Mouse (Mus musculus): ENCODE results near the gene Rasl11a. TPM values are rescaled to one million over a fixed set of nuclear protein-coding genes. Genes with fewer than 3 reads are reported as not detected.
A peak's percentile ranks its signal among the peaks of the same experiment; 100 is the strongest.
"Not testable (repeated sequence)": the region's sequence is repeated elsewhere in the genome, so short reads cannot be mapped to it uniquely, and the experiment has no call there.

The Rasl11a gene
- polyA plus RNA-seq, 1 experiment from 2014 or later = 22.6 TPM

GRCm38 (mm10) chr5:146872981-146873631, 28.2 kb downstream of the Rasl11a start:
- H3K27ac ChIP-seq (replicated peaks) = no peak overlapping the region
- no peak for ATAC-seq (ENCODE audit: low FRiP score, low read depth)

DNA sequence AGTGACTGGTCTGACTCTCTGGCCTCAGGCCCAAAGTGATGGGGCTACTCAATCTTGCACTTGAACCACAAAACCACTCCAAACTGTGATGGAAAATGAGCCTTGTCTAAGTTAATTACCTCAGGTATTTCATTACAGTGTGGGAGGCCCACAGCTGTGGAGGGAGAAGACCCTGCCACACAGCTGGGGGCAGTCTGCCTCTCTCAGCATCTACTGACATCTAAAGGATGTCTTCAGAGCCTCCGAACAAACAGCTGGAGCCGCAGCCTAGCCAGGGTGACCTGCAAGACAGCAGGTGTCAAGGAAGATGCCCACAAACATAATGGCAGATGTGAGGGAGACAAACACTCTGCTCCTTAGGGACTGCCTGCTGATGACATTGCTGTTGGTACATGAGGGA, 31.2 kb downstream of the Rasl11a start:
- H3K36me3 ChIP-seq = no peaks in the 10 kb centered on the region
- H3K9ac ChIP-seq (replicated peaks) = no peak overlapping the region
- no peak overlapping the region for H3K4me2 ChIP-seq (replicated peaks)
- H3K9me3 ChIP-seq = no peaks in the 10 kb centered on the region
- no peak for ATAC-seq (ENCODE audit: low FRiP score, low read depth)
- no peak overlapping the region for H3K27ac ChIP-seq (replicated peaks)
- H3K4me3 ChIP-seq = no peak overlapping the region
- WGBS = 75% methylated on average over 2 of the region's 2 CpGs
- no peaks in the 10 kb centered on the region for H3K4me1 ChIP-seq
- H3K27me3 ChIP-seq = no peaks in the 10 kb centered on the region

More at GRCm38 (mm10) chr5:146872981-146873631, 28.2 kb downstream of the Rasl11a start:
- WGBS = 92% methylated on average over 5 of the region's 5 CpGs
- H3K36me3 ChIP-seq = no peaks in the 10 kb centered on the region
- no peak overlapping the region for H3K9ac ChIP-seq (replicated peaks)
- H3K4me2 ChIP-seq (replicated peaks) = no peak overlapping the region
- no peaks in the 10 kb centered on the region; the same call in 1 of the 2 replicates for H3K27me3 ChIP-seq
- no peaks in the 10 kb centered on the region for H3K9me3 ChIP-seq
- H3K4me3 ChIP-seq = no peak overlapping the region
- H3K4me1 ChIP-seq = no peaks in the 10 kb centered on the region

DNA sequence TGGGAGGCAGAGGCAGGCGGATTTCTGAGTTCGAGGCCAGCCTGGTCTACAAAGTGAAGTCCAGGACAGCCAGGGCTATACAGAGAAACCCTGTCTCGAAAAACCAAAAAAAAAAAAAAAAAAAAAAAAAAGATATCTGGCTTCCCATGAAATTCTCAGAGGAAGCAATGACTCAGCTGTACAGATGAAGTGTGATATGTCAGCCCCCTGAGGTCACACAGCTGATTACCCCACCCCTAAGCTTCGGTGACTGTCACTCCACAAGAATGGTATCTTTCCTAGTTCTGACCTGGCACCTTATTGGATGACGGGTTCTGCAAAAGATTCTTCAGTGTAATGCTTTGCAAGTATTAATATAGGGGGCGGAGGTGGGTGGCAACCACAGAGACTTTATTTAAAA, 33.0 kb downstream of the Rasl11a start:
- ATAC-seq (ENCODE audit: low FRiP score, low read depth) = not testable (repeated sequence)

GRCm38 (mm10) chr5:146882261-146882660, 37.4 kb downstream of the Rasl11a start:
- no peaks in the 10 kb centered on the region for H3K4me1 ChIP-seq
- WGBS = 89% methylated on average over 6 of the region's 6 CpGs
- no peaks in the 10 kb centered on the region for H3K27me3 ChIP-seq
- H3K4me2 ChIP-seq (replicated peaks) = no peak overlapping the region
- no peaks in the 10 kb centered on the region for H3K9me3 ChIP-seq
- no peak overlapping the region for H3K9ac ChIP-seq (replicated peaks)
- H3K27ac ChIP-seq (replicated peaks) = no peak overlapping the region
- ATAC-seq (ENCODE audit: low FRiP score, low read depth) = no peak
- H3K36me3 ChIP-seq = no peaks in the 10 kb centered on the region
- H3K4me3 ChIP-seq = no peak overlapping the region

More for the DNA sequence above, 33.0 kb downstream of the Rasl11a start:
- not testable (repeated sequence) for H3K27me3 ChIP-seq; H3K4me1 ChIP-seq; H3K9ac ChIP-seq (replicated peaks); H3K27ac ChIP-seq (replicated peaks); H3K4me2 ChIP-seq (replicated peaks); H3K9me3 ChIP-seq; H3K36me3 ChIP-seq; H3K4me3 ChIP-seq
- 84% methylated on average over 5 of the region's 6 CpGs for WGBS

- no peaks in the 10 kb centered on the region for H3K27me3 ChIP-seq
- ATAC-seq (ENCODE audit: low FRiP score, low read depth) = no peak
- no peak overlapping the region for H3K27ac ChIP-seq (replicated peaks)
- WGBS = 78% methylated on average over 7 of the region's 7 CpGs
- no peaks in the 10 kb centered on the region for H3K9me3 ChIP-seq
- H3K4me3 ChIP-seq = no peak overlapping the region
- no peaks in the 10 kb centered on the region for H3K4me1 ChIP-seq
- H3K9ac ChIP-seq (replicated peaks) = no peak overlapping the region
- no peak overlapping the region for H3K4me2 ChIP-seq (replicated peaks)
- no peaks in the 10 kb centered on the region for H3K36me3 ChIP-seq
Measured at GRCm38 (mm10) chr5:146883053-146883452, 38.2 kb downstream of the Rasl11a start.

DNA sequence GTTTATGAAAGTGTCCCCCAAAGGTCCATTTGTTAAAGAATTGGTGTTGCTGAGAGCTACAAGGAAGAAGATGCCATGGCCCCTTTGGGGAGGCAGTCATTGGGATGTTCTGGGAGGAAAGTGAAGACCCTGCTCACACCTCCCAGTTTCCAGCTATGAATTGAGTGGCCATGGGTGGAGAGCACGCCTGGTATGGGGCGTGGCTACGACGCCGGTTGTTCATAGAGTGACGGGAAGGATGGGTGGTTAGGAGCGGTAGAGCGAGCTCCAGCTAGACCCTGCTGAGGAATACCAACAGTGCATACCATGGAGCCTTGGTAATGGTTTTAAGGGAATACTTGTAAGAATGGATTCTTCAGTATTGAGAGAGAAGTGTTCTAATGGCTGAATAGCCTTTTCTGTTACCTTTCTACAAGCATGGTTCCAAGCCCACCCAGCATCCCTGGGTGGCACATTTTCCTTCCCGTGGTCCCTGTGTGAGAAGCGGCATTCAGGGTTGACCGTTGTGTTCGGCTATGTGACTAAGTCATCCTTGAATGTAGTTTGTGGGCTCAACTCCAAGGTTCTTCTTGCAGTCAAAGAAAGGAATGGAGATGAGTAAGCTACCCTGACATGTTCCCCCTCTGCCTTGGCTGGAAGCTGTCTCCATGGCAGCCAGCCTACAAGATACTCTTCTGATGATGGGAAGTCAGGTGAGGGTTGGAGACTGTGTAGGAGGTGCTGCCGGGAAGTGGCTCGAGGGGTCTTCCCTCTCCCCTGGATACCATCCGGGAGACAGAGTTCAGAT, 38.8 kb downstream of the Rasl11a start:
- Histone ChIP-seq H3K9ac (replicated peaks) (no peak overlapping the region), H3K27me3 (no peaks in the 10 kb centered on the region), H3K36me3 (no peaks in the 10 kb centered on the region), H3K9me3 (no peaks in the 10 kb centered on the region), H3K4me2 (replicated peaks) (no peak overlapping the region), H3K27ac (replicated peaks) (no peak overlapping the region), H3K4me3 (no peak overlapping the region), H3K4me1 (no peaks in the 10 kb centered on the region)
- no peak for ATAC-seq (ENCODE audit: low FRiP score, low read depth)
- 90% methylated on average over 15 of the region's 15 CpGs for WGBS

DNA sequence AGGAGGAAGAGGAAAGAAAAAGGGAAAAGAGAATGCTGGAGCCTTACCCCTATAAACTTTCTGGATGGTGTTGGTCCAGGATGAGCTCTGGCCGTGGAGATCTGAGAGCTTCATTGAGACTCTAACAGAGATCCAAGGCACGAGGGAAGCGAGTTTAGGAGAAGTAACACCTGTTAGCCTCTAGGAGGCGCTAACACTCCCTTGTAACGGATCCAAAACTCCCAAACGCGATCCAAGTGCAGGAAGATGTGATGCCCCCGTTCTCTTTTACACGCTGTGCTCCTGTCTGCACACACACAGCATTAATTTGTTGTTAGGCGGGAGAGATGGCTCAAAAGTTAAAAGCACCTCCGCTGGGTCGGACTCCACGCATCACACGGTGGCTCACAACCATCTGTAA, 46.3 kb downstream of the Rasl11a start:
- Histone ChIP-seq H3K27me3 (no peaks in the 10 kb centered on the region), H3K9me3 (no peaks in the 10 kb centered on the region), H3K4me1 (no peaks in the 10 kb centered on the region), H3K9ac (replicated peaks) (no peak overlapping the region), H3K4me3 (no peak overlapping the region), H3K4me2 (replicated peaks) (peak overlapping the region; percentile 39), H3K27ac (replicated peaks) (no peak overlapping the region), H3K36me3 (no peaks in the 10 kb centered on the region)
- 11% methylated on average over 14 of the region's 14 CpGs for WGBS
- ATAC-seq (ENCODE audit: low FRiP score, low read depth) = no peak

DNA sequence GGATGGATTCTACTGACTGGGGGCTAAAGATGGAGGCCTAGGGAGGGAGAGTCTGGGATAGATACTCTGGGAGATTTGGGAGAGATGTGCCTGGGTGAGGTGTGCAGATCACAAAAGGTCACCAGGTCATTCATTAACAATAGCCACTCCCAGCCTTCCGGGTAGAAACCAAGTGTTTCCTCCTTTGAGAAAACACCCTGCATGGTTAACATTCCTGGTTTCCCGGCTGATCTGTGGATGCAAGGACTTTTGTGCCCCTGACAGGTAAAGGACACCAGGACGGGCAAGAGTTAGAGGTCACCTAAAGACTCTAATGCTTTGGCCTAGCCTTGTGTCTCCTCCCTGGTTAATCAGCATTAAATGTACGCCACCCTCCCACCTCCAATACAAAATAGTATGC, 48.0 kb downstream of the Rasl11a start:
- H3K4me1 ChIP-seq = no peaks in the 10 kb centered on the region

DNA sequence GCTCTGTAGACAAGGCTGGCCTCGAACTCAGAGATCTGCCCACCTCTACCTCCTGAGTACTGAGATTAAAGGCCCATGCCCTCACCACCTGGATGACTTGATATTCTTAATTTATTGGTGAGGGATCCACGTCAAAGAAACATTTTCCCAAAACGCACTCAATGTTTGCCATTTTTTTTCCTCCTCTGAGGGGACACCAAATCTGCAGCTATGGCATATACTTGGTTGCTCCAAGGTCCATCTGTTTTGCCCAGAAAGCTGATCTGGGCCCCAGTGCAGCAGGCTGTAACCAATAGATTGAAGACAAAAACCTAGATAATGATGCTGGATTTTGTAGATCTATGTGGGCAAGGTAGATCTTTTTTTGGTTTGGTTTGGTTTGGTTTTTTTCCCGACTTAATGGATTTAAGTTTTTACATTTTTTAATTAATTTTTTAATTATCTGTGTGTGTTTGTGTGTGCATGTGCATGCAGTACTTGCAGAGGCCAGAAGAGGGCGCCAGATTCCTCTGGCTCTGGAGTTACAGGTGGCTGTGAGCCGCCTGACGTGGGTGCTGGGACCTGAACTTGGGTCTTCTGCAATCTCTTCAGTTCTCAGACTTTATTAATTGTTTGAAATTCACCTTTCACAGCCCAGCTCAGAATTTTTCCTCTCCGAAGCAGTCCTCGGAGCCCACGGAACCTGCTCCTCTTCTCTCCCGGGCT, 48.8 kb downstream of the Rasl11a start:
- WGBS = 85% methylated on average over 11 of the region's 11 CpGs
- no peak overlapping the region for H3K4me2 ChIP-seq (replicated peaks)
- no peak overlapping the region for H3K9ac ChIP-seq (replicated peaks)
- H3K4me1 ChIP-seq = no peaks in the 10 kb centered on the region
- no peak overlapping the region for H3K4me3 ChIP-seq
- no peak overlapping the region for H3K27ac ChIP-seq (replicated peaks)
- H3K27me3 ChIP-seq = no peaks in the 10 kb centered on the region
- no peaks in the 10 kb centered on the region for H3K9me3 ChIP-seq
- no peaks in the 10 kb centered on the region for H3K36me3 ChIP-seq
- no peak for ATAC-seq (ENCODE audit: low FRiP score, low read depth)

More for the DNA sequence above, 48.0 kb downstream of the Rasl11a start:
- Histone ChIP-seq H3K9me3 (no peaks in the 10 kb centered on the region), H3K27ac (replicated peaks) (no peak overlapping the region), H3K27me3 (no peaks in the 10 kb centered on the region), H3K4me3 (no peak overlapping the region), H3K4me2 (replicated peaks) (no peak overlapping the region), H3K9ac (replicated peaks) (no peak overlapping the region), H3K36me3 (no peaks in the 10 kb centered on the region)
- 80% methylated on average over 4 of the region's 4 CpGs for WGBS
- ATAC-seq (ENCODE audit: low FRiP score, low read depth) = no peak

DNA sequence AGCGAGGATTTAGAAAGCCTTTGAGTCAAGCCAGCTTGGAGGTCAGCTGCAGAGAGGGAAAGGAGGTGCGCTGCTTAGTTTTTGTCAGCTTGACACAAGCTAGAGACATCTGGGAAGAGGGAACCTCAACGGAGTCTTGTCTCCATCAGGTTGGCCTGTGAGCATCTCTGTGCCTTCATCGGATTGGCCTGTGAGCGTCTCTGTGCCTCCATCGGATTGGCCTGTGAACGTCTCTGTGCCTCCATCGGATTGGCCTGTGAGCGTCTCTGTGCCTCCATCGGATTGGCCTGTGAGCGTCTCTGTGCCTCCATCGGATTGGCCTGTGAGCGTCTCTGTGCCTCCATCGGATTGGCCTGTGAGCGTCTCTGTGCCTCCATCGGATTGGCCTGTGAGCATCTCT, 50.8 kb downstream of the Rasl11a start:
- ATAC-seq (ENCODE audit: low FRiP score, low read depth); H3K27ac ChIP-seq (replicated peaks); H3K27me3 ChIP-seq; H3K4me3 ChIP-seq; H3K4me2 ChIP-seq (replicated peaks); H3K36me3 ChIP-seq; H3K4me1 ChIP-seq; H3K9ac ChIP-seq (replicated peaks); H3K9me3 ChIP-seq: not testable (repeated sequence)
- WGBS = 94% methylated on average over 16 of the region's 16 CpGs

DNA sequence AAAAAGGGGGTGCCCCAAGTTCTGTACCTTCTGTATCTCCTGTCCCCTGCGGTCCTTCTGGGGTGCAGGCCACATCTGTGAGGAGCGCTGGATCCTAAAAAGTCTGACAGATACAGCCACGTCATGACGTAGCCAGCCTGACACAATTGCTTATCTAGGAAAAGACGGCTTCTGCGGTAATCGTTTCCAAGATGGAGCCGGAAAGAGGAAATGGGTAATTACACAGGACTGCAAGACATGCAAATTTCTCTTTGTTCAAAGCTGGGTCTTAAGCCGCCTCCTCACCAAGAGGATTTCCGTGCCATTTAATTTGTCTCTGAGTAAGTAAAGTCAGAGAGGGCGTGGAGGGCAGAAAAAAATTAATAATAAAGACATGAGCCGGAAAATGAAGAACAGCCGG, 52.1 kb downstream of the Rasl11a start:
- H3K27me3 ChIP-seq = no peaks in the 10 kb centered on the region
- H3K4me2 ChIP-seq (replicated peaks) = no peak overlapping the region
- no peak overlapping the region for H3K27ac ChIP-seq (replicated peaks)
- 84% methylated on average over 13 of the region's 13 CpGs for WGBS
- no peaks in the 10 kb centered on the region for H3K36me3 ChIP-seq
- H3K9me3 ChIP-seq = no peaks in the 10 kb centered on the region
- H3K4me3 ChIP-seq = no peak overlapping the region
- H3K9ac ChIP-seq (replicated peaks) = no peak overlapping the region
- no peak for ATAC-seq (ENCODE audit: low FRiP score, low read depth)
- no peaks in the 10 kb centered on the region for H3K4me1 ChIP-seq
